Mouse (Mus musculus) C2C12 (cell line): ENCODE measurements around the gene Gm21973.

Experiments
- CTCF ChIP-seq: IDR thresholded peaks from one replicate; pipeline ENCODE4 v1.5.1; 2011; ENCODE audit not compliant: control insufficient read depth, insufficient read depth, insufficient read length
- FOSL1 ChIP-seq: IDR thresholded peaks from one replicate; pipeline ENCODE4 v1.8.0; 2011; ENCODE audit warnings: mild to moderate bottlenecking, low read length; ENCODE audit not compliant: poor library complexity, insufficient read depth, severe bottlenecking
- MAX ChIP-seq: IDR thresholded peaks from one replicate; pipeline ENCODE4 v1.6.1; 2011; ENCODE audit warnings: mild to moderate bottlenecking, control low read depth
- MYOD1 ChIP-seq: IDR thresholded peaks from one replicate; pipeline ENCODE4 v1.6.1; 2011; ENCODE audit warnings: low read depth; ENCODE audit not compliant: control insufficient read depth, insufficient read length
- MYOG ChIP-seq: IDR thresholded peaks from one replicate; pipeline ENCODE4 v1.6.1; 2011; ENCODE audit not compliant: control insufficient read depth, insufficient read length; ENCODE audit errors: extremely low read depth
- USF1 ChIP-seq: IDR thresholded peaks from one replicate; pipeline ENCODE4 v1.6.1; 2011; ENCODE audit warnings: low read depth, mild to moderate bottlenecking, control low read depth, moderate library complexity

DNA sequence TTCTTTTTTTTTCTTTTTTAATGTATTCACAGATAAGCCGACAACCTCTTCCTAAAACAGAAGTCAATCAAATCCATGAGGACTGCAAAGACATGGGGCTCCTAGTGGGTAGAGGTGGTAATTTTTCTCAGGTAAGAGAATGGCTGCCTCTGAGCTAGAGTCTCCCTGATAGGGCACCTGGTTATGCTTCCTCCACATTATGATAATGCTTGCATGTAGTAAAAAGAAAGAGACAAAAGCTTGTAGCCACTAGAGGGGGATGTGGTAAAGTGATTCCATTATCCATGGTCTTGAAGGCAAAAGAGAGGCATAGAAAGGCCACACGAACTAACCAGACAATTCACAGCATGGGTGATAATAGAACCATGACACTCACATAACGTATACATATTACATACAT, 75.2 kb downstream of the Gm21973 start:
- TF ChIP-seq FOSL1 = no peak
- TF ChIP-seq CTCF = no peak
- TF ChIP-seq MYOD1 = no peak
- TF ChIP-seq MYOG = no peak
- TF ChIP-seq MAX = no peak
- TF ChIP-seq USF1 = no peak
